Mouse (Mus musculus): ENCODE results near the gene Emb. TPM values are rescaled to one million over a fixed set of nuclear protein-coding genes. Genes with fewer than 3 reads are reported as not detected.

Emb gene
- polyA plus RNA-seq (2012; rRNA removed), result 3.1 and 3.9 TPM in 2 replicates

GRCm38 (mm10) chr13:117208236-117208635 is at the start of gene Emb:
Gene Emb (plus strand): TSS chr13:117208536.

GRCm38 (mm10) chr13:117220501-117221321 is 12.4 kb downstream of the Emb start, which contains the start of gene Gm17509:
Gene Gm17509 (minus strand): TSS chr13:117221075.

Other genes starting within 250 kb of the Emb start
- 2.0 and 2.1 TPM in 2 replicates for gene Parp8, start 183.0 kb upstream of the Emb start, polyA plus RNA-seq (2012; rRNA removed)
- gene Gm17509, start 12.5 kb downstream of the Emb start, polyA plus RNA-seq (2012; rRNA removed), result 0.06 TPM in 1 of 2 replicates, not detected in the other

All from colon, adult 2 months (tissue).